Mouse (Mus musculus): ENCODE results near the gene Sprr2f. TPM values are rescaled to one million over a fixed set of nuclear protein-coding genes. Genes with fewer than 3 reads are reported as not detected.

The Sprr2f gene
- polyA plus RNA-seq (2014; fragmentation: Nextera tagmentation; extraction: Ambion mirVana) = not detected in 2 replicates

GRCm38 (mm10) chr3:92364887-92365286 lies at the start of gene Sprr2f:
TSS of gene Sprr2f (plus strand) at chr3:92365187.
- Histone ChIP-seq H3K27ac (ENCODE audit: low read depth) (no peak within 1 kb of the TSS), H3K4me2 (no peak within 1 kb of the TSS), H3K36me3 (ENCODE audit: insufficient read depth) (no peaks in the 10 kb centered on the region), H3K9ac (no peak within 1 kb of the TSS), H3K4me3 (ENCODE audit: low read depth, low read length) (no peak within 1 kb of the TSS), H3K4me1 (ENCODE audit: insufficient read depth) (no peaks in the 10 kb centered on the region), H3K9me3 (ENCODE audit: low read depth, low read length) (no peaks in the 10 kb centered on the region; the same call in 1 of the 2 replicates), H3K27me3 (ENCODE audit: insufficient read depth, low read length) (no peaks in the 10 kb centered on the region)
- WGBS = 63% methylated on average over 3 of the region's 3 CpGs
- ATAC-seq (ENCODE audit: insufficient read depth) (no peak), DNase-seq (no peak)
- no peak for TF ChIP-seq CTCF (IDR thresholded peaks at IDR 0.05; ENCODE audit: low read depth)

GRCm38 (mm10) chr3:92316320-92316719 lies 48.7 kb upstream of the Sprr2f start, which contains the start of gene Sprr2b:
TSS of gene Sprr2b (plus strand) at chr3:92316620.
- ATAC-seq (ENCODE audit: insufficient read depth) = no peak
- TF ChIP-seq CTCF (IDR thresholded peaks at IDR 0.05; ENCODE audit: low read depth) = no peak
- H3K4me2 ChIP-seq = no peak within 1 kb of the TSS
- no peak within 1 kb of the TSS for H3K9ac ChIP-seq
- no peak within 1 kb of the TSS for H3K27ac ChIP-seq (ENCODE audit: low read depth)
- H3K9me3 ChIP-seq (ENCODE audit: low read depth, low read length) = no peaks in the 10 kb centered on the region
- WGBS = 75% methylated on average over 2 of the region's 2 CpGs
- no peaks in the 10 kb centered on the region for H3K36me3 ChIP-seq (ENCODE audit: insufficient read depth)
- H3K27me3 ChIP-seq (ENCODE audit: insufficient read depth, low read length) = no peaks in the 10 kb centered on the region
- H3K4me1 ChIP-seq (ENCODE audit: insufficient read depth) = no peaks in the 10 kb centered on the region
- no peak within 1 kb of the TSS for H3K4me3 ChIP-seq (ENCODE audit: low read depth, low read length)
- DNase-seq = no peak

GRCm38 (mm10) chr3:92317384-92317783 lies 47.6 kb upstream of the Sprr2f start:
- TF ChIP-seq CTCF (IDR thresholded peaks at IDR 0.05; ENCODE audit: low read depth) = no peak
- no peak overlapping the region for H3K4me3 ChIP-seq (ENCODE audit: low read depth, low read length)
- H3K9ac ChIP-seq = no peak overlapping the region
- no peaks in the 10 kb centered on the region for H3K9me3 ChIP-seq (ENCODE audit: low read depth, low read length)
- no peaks in the 10 kb centered on the region for H3K27me3 ChIP-seq (ENCODE audit: insufficient read depth, low read length)
- H3K4me1 ChIP-seq (ENCODE audit: insufficient read depth) = no peaks in the 10 kb centered on the region
- WGBS = 83% methylated on average over 2 of the region's 2 CpGs
- H3K27ac ChIP-seq (ENCODE audit: low read depth) = no peak overlapping the region
- H3K4me2 ChIP-seq = no peak overlapping the region
- H3K36me3 ChIP-seq (ENCODE audit: insufficient read depth) = no peaks in the 10 kb centered on the region
- DNase-seq (no peak), ATAC-seq (ENCODE audit: insufficient read depth) (no peak)

GRCm38 (mm10) chr3:92336278-92336677 lies 28.7 kb upstream of the Sprr2f start:
- WGBS = 58% methylated on average over 1 of the region's 1 CpGs
- no peak for TF ChIP-seq CTCF (IDR thresholded peaks at IDR 0.05; ENCODE audit: low read depth)
- H3K4me1 ChIP-seq (ENCODE audit: insufficient read depth) = no peaks in the 10 kb centered on the region
- H3K4me3 ChIP-seq (ENCODE audit: low read depth, low read length) = no peak overlapping the region
- H3K4me2 ChIP-seq = no peak overlapping the region
- H3K27me3 ChIP-seq (ENCODE audit: insufficient read depth, low read length) = no peaks in the 10 kb centered on the region
- no peak overlapping the region for H3K27ac ChIP-seq (ENCODE audit: low read depth)
- ATAC-seq (ENCODE audit: insufficient read depth) (no peak), DNase-seq (no peak)
- no peaks in the 10 kb centered on the region for H3K36me3 ChIP-seq (ENCODE audit: insufficient read depth)
- H3K9ac ChIP-seq = no peak overlapping the region
- H3K9me3 ChIP-seq (ENCODE audit: low read depth, low read length) = no peaks in the 10 kb centered on the region

- Histone ChIP-seq H3K9ac (no peak within 1 kb of the TSS), H3K4me1 (ENCODE audit: insufficient read depth) (no peaks in the 10 kb centered on the region), H3K27ac (ENCODE audit: low read depth) (no peak within 1 kb of the TSS), H3K9me3 (ENCODE audit: low read depth, low read length) (no peaks in the 10 kb centered on the region), H3K4me2 (no peak within 1 kb of the TSS), H3K4me3 (ENCODE audit: low read depth, low read length) (no peak within 1 kb of the TSS), H3K27me3 (ENCODE audit: insufficient read depth, low read length) (no peaks in the 10 kb centered on the region), H3K36me3 (ENCODE audit: insufficient read depth) (no peaks in the 10 kb centered on the region)
- DNase-seq (no peak), ATAC-seq (ENCODE audit: insufficient read depth) (no peak)
- 92% methylated on average over 5 of the region's 5 CpGs for WGBS
- TF ChIP-seq CTCF (IDR thresholded peaks at IDR 0.05; ENCODE audit: low read depth) = no peak
Measured at GRCm38 (mm10) chr3:92338840-92339239, 26.1 kb upstream of the Sprr2f start, which contains the start of gene Sprr2d. TSS of gene Sprr2d (plus strand) at chr3:92339140.

DNA sequence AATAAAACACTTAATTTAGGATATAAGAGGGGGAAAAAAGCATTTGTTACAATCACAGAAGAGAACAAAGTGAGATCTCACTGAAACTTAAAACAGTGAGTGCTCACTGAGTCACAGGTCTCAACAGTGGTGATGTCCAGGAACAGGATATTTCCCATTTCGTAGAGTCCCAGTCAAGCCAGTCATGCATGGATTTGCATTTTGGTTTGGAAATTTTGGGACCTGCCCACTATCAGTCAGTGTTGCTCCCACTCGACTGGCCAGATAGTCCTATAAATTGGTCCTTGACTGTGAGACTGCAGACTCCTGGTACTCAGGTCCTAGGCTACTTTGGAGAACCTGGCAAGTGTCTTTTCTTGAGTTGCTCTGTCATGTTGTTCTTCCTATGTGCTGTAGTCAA lies 13.1 kb upstream of the Sprr2f start, which contains the start of gene Sprr2e:
Gene Sprr2e (plus strand): TSS at position 301 of the 400 bp plus-strand sequence.
- no peak for TF ChIP-seq CTCF (IDR thresholded peaks at IDR 0.05; ENCODE audit: low read depth)
- Histone ChIP-seq H3K27ac (ENCODE audit: low read depth) (no peak within 1 kb of the TSS), H3K36me3 (ENCODE audit: insufficient read depth) (no peaks in the 10 kb centered on the region), H3K4me1 (ENCODE audit: insufficient read depth) (no peaks in the 10 kb centered on the region), H3K9ac (no peak within 1 kb of the TSS), H3K4me3 (ENCODE audit: low read depth, low read length) (no peak within 1 kb of the TSS), H3K9me3 (ENCODE audit: low read depth, low read length) (no peaks in the 10 kb centered on the region), H3K27me3 (ENCODE audit: insufficient read depth, low read length) (no peaks in the 10 kb centered on the region), H3K4me2 (no peak within 1 kb of the TSS)
- WGBS = 86% methylated on average over 2 of the region's 2 CpGs
- ATAC-seq (ENCODE audit: insufficient read depth) (no peak), DNase-seq (no peak)

DNA sequence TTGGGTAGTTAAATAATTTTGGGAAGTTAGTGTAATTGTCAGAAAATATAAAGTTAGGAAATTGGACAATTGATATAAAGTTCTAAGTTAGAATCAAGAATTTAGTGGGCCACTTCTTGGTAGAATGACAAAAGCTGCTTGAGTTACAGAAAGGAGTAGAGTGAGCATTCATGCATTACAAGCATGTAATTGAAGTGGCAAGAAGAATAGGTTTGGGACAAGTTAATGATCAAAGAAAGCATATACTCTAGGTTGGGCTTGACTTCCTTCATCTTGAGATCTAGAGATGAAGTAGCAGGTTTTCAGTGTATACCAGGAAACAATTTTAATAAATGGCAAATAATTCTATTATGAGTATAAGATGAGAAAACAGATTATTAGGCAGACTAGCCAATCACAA lies 3.4 kb upstream of the Sprr2f start:
- Histone ChIP-seq H3K27ac (ENCODE audit: low read depth) (no peak overlapping the region), H3K36me3 (ENCODE audit: insufficient read depth) (no peaks in the 10 kb centered on the region), H3K4me3 (ENCODE audit: low read depth, low read length) (no peak overlapping the region), H3K4me2 (no peak overlapping the region), H3K9me3 (ENCODE audit: low read depth, low read length) (no peaks in the 10 kb centered on the region; the same call in 1 of the 2 replicates), H3K27me3 (ENCODE audit: insufficient read depth, low read length) (no peaks in the 10 kb centered on the region), H3K9ac (no peak overlapping the region), H3K4me1 (ENCODE audit: insufficient read depth) (no peaks in the 10 kb centered on the region)
- no peak for ATAC-seq (ENCODE audit: insufficient read depth)
- TF ChIP-seq CTCF (IDR thresholded peaks at IDR 0.05; ENCODE audit: low read depth) = no peak
- DNase-seq = no peak

DNA sequence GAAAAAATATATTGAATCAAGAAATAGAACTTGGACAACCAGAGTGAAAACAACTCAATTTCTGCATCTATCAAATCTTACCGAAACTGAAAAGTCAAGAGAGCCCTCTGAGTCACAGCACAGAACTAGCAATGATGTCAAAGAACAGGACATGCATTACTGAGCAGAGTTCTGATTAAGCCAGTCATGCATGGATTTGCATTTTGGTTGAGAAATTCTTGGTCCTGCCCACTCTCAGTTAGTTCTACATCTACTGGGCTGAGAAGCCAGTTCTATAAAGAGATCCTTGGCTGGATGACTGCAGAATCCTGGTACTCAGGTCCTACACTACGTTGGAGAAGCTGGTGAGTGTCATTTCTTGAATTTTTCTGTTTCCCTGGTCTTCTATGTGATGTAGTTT lies 8.6 kb downstream of the Sprr2f start:
- H3K4me2 ChIP-seq = no peak overlapping the region
- H3K4me3 ChIP-seq (ENCODE audit: low read depth, low read length) = no peak overlapping the region
- no peaks in the 10 kb centered on the region for H3K36me3 ChIP-seq (ENCODE audit: insufficient read depth)
- H3K4me1 ChIP-seq (ENCODE audit: insufficient read depth) = no peaks in the 10 kb centered on the region
- no peak for ATAC-seq (ENCODE audit: insufficient read depth)
- no peaks in the 10 kb centered on the region for H3K9me3 ChIP-seq (ENCODE audit: low read depth, low read length)
- H3K27me3 ChIP-seq (ENCODE audit: insufficient read depth, low read length) = no peaks in the 10 kb centered on the region
- H3K9ac ChIP-seq = no peak overlapping the region
- TF ChIP-seq CTCF (IDR thresholded peaks at IDR 0.05; ENCODE audit: low read depth) = no peak
- 63% methylated on average over 2 of the region's 2 CpGs for WGBS
- H3K27ac ChIP-seq (ENCODE audit: low read depth) = no peak overlapping the region
- no peak for DNase-seq

Measured in lung, embryonic 14.5 days (tissue).